Mouse (Mus musculus): Measurements from ENCODE around the gene Fam189b. TPM values are rescaled to one million over a fixed set of nuclear protein-coding genes. Genes with fewer than 3 reads are reported as not detected.

Gene Fam189b
- total and polyA plus RNA-seq, 3 experiments, result 1.1 to 8.4 (median 2.2) TPM

DNA sequence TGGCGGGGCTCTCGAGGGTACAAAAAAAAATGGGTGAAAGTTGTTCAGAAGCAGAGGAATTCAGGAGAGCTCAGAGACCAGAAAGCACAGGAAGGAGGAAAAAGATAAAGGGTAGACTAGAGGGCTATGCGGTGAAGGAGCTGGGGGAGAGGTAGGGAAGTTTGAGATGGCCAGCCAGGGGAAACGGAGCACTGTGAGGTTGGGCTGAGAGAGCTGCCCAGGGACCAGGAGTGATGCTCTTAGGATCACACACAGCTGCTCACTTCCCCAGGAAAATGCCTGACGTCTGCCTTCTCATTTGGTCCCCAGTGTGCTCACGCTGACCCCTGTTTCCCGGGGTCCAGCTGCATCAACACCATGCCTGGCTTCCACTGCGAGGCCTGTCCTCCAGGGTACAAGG lies 36.6 kb downstream of the Fam189b start:
- dilution Hi-C loops (cut with MboI; ENCODE audit: extremely low pct_ligation_motif_present, extremely low pct_unique_long_range_greater_than_20kb, low sequenced_read_pairs), result no loop called here
- Histone ChIP-seq H3K4me3 (replicated peaks in 1 of 3; ENCODE audit: low read depth in 2 of 3, low read length in 2 of 3, poor library complexity in 1 of 3) (no peak overlapping the region), H3K79me2 (replicated peaks; ENCODE audit: control insufficient read depth, extremely low read depth, insufficient read depth, poor library complexity, severe bottlenecking) (no peaks in the 10 kb centered on the region), H3K9ac (ENCODE audit: insufficient read depth, low read depth) (no peak overlapping the region), H3K4me1 (ENCODE audit: control insufficient read depth in 1 of 2, insufficient read depth in 2 of 2) (peaks cover 0 to 15% of the 10 kb centered on the region in 2 experiments; a peak in 3 of 4 replicates), H3K27me3 (replicated peaks) (no peaks in the 10 kb centered on the region), H3K36me3 (replicated peaks in 1 of 2; ENCODE audit: control insufficient read depth in 1 of 2, insufficient read depth in 1 of 2, low read length in 1 of 2) (peaks cover 0 to 22% of the 10 kb centered on the region in 2 experiments), H3K27ac (ENCODE audit: insufficient read depth, low read depth) (no peak overlapping the region), H3K4me2 (ENCODE audit: insufficient read depth, low read depth, poor library complexity, severe bottlenecking) (no peak overlapping the region), H3K9me3 (replicated peaks; ENCODE audit: low read length) (no peaks in the 10 kb centered on the region)
- TF ChIP-seq MXI1 (IDR thresholded peaks at IDR 0.05; ENCODE audit: low read depth, low read length), result no peak
- no peak for TF ChIP-seq SIN3A (IDR thresholded peaks at IDR 0.05; ENCODE audit: low read length)
- TF ChIP-seq JUND (conservative IDR thresholded peaks at IDR 0.05; ENCODE audit: low read depth, low read length), result no peak
- no peak for TF ChIP-seq CTCF (conservative IDR thresholded peaks at IDR 0.05 in 1 of 2, IDR thresholded peaks at IDR 0.05 in 1 of 2; ENCODE audit: low read depth in 2 of 2, low read length in 2 of 2)
- TF ChIP-seq IRF4 (IDR thresholded peaks at IDR 0.05; ENCODE audit: low read depth, low read length), result no peak
- TF ChIP-seq ZMIZ1 (IDR thresholded peaks at IDR 0.05; ENCODE audit: low read depth, low read length), result no peak
- TF ChIP-seq MYC (IDR thresholded peaks at IDR 0.05; ENCODE audit: low read depth, low read length), result no peak
- TF ChIP-seq UBTF (IDR thresholded peaks at IDR 0.05; ENCODE audit: low read depth, low read length), result no peak
- no peak for TF ChIP-seq MAFK (IDR thresholded peaks at IDR 0.05; ENCODE audit: insufficient replicate concordance, low read length)
- TF ChIP-seq NRF1 (IDR thresholded peaks at IDR 0.05; ENCODE audit: low read depth, low read length), result no peak
- TF ChIP-seq RCOR1 (conservative IDR thresholded peaks at IDR 0.05; ENCODE audit: low read depth, low read length), result no peak
- TF ChIP-seq USF1 (IDR thresholded peaks at IDR 0.05; ENCODE audit: low read depth, low read length), result no peak
- no peak for TF ChIP-seq ZKSCAN1 (IDR thresholded peaks at IDR 0.05; ENCODE audit: borderline replicate concordance, low read depth, low read length)
- TF ChIP-seq E2F4 (IDR thresholded peaks at IDR 0.05; ENCODE audit: insufficient replicate concordance, low read depth, low read length), result no peak
- no peak for TF ChIP-seq MAZ (IDR thresholded peaks at IDR 0.05; ENCODE audit: low read depth, low read length)
- TF ChIP-seq NELFE (IDR thresholded peaks at IDR 0.05; ENCODE audit: low read depth, low read length), result no peak
- no peak for TF ChIP-seq CHD2 (IDR thresholded peaks at IDR 0.05; ENCODE audit: low read length)
- TF ChIP-seq ZNF384 (IDR thresholded peaks at IDR 0.05; ENCODE audit: low read depth, low read length), result no peak
- no peak for TF ChIP-seq PAX5 (IDR thresholded peaks at IDR 0.05; ENCODE audit: low read length)
- TF ChIP-seq MEF2A (IDR thresholded peaks at IDR 0.05; ENCODE audit: borderline replicate concordance, low read depth, low read length), result no peak
- no peak for DNase-seq (ENCODE audit: extremely low read depth)
- in situ Hi-C loops (cut with MboI; ENCODE audit: low pct_ligation_motif_present, low pct_unique_long_range_greater_than_20kb, low sequenced_read_pairs), result no loop called here

DNA sequence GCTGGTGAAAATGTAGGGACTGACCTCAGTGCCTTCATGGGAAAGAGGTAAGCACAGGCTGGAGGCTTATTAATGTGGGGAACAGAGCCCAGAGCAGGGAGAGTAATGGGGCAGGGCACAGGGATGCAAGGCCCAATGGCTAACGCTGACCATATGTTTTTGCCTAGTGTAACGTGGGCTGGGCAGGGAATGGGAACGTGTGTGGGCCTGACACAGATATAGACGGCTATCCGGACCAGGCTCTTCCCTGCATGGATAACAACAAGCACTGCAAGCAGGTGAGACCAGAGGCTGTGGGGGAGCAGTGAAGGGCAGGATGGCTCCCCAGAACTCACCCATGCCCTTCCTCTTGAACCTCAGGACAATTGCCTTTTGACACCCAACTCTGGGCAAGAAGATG lies 38.2 kb downstream of the Fam189b start:
- H3K9ac ChIP-seq (ENCODE audit: insufficient read depth, low read depth), result no peak overlapping the region
- peaks cover 0 to 31% of the 10 kb centered on the region in 2 experiments for H3K36me3 ChIP-seq (replicated peaks in 1 of 2; ENCODE audit: control insufficient read depth in 1 of 2, insufficient read depth in 1 of 2, low read length in 1 of 2)
- H3K27ac ChIP-seq (ENCODE audit: insufficient read depth, low read depth), result no peak overlapping the region
- H3K9me3 ChIP-seq (replicated peaks; ENCODE audit: low read length), result no peaks in the 10 kb centered on the region
- H3K27me3 ChIP-seq (replicated peaks), result no peaks in the 10 kb centered on the region
- no peak for DNase-seq (ENCODE audit: extremely low read depth)
- TF ChIP-seq ELF1 (IDR thresholded peaks at IDR 0.05; ENCODE audit: low read depth, low read length) (no peak), RCOR1 (conservative IDR thresholded peaks at IDR 0.05; ENCODE audit: low read depth, low read length) (no peak), USF2 (conservative IDR thresholded peaks at IDR 0.05; ENCODE audit: low read depth, low read length) (no peak), RAD21 (IDR thresholded peaks at IDR 0.05; ENCODE audit: low read depth, low read length) (no peak), JUN (IDR thresholded peaks at IDR 0.05; ENCODE audit: insufficient read depth, low read depth, low read length) (no peak), CHD2 (IDR thresholded peaks at IDR 0.05; ENCODE audit: low read length) (no peak), JUND (conservative IDR thresholded peaks at IDR 0.05; ENCODE audit: low read depth, low read length) (no peak), UBTF (IDR thresholded peaks at IDR 0.05; ENCODE audit: low read depth, low read length) (no peak), BHLHE40 (IDR thresholded peaks at IDR 0.05; ENCODE audit: low read depth, low read length) (no peak), KAT2A (IDR thresholded peaks at IDR 0.05; ENCODE audit: insufficient replicate concordance, low read length) (no peak), ETS1 (conservative IDR thresholded peaks at IDR 0.05; ENCODE audit: low read depth, low read length) (no peak), POLR2A (IDR thresholded peaks at IDR 0.05; ENCODE audit: low read depth, low read length) (no peak), USF1 (IDR thresholded peaks at IDR 0.05; ENCODE audit: low read depth, low read length) (no peak), MAX (IDR thresholded peaks at IDR 0.05; ENCODE audit: low read length) (no peak), EP300 (IDR thresholded peaks at IDR 0.05; ENCODE audit: low read length) (no peak), MEF2A (IDR thresholded peaks at IDR 0.05; ENCODE audit: borderline replicate concordance, low read depth, low read length) (no peak), SIN3A (IDR thresholded peaks at IDR 0.05; ENCODE audit: low read length) (no peak), CHD1 (IDR thresholded peaks at IDR 0.05; ENCODE audit: low read depth, low read length) (no peak), POLR2AphosphoS2 (IDR thresholded peaks at IDR 0.05; ENCODE audit: low read depth, low read length) (no peak), MYC (IDR thresholded peaks at IDR 0.05; ENCODE audit: low read depth, low read length) (no peak)
- no peaks in the 10 kb centered on the region; a peak in 1 of 4 replicates for H3K4me1 ChIP-seq (ENCODE audit: control insufficient read depth in 1 of 2, insufficient read depth in 2 of 2)
- no peak overlapping the region for H3K4me2 ChIP-seq (ENCODE audit: insufficient read depth, low read depth, poor library complexity, severe bottlenecking)
- dilution Hi-C loops (cut with MboI; ENCODE audit: extremely low pct_ligation_motif_present, extremely low pct_unique_long_range_greater_than_20kb, low sequenced_read_pairs), result no loop called here
- in situ Hi-C loops (cut with MboI; ENCODE audit: low pct_ligation_motif_present, low pct_unique_long_range_greater_than_20kb, low sequenced_read_pairs), result no loop called here
- H3K79me2 ChIP-seq (replicated peaks; ENCODE audit: control insufficient read depth, extremely low read depth, insufficient read depth, poor library complexity, severe bottlenecking), result no peaks in the 10 kb centered on the region
- no peak overlapping the region for H3K4me3 ChIP-seq (replicated peaks in 1 of 3; ENCODE audit: low read depth in 2 of 3, low read length in 2 of 3, poor library complexity in 1 of 3)
